Comparison of ENCODE assay signal across 8 mouse cellular contexts in genomic region chr7:141466607-141467148, GRCm38 (mm10). TPM values are rescaled to one million over a fixed set of nuclear protein-coding genes. Genes with fewer than 3 reads are reported as not detected.
DNase-seq lines count a peak whose midpoint lies in the region; ATAC-seq and TF ChIP-seq lines count a peak whose summit lies in the region.

No protein-coding gene starts in this region.

- H3K9ac ChIP-seq in limb, embryonic 14.5 days (ENCODE audit: low read depth, low read length, severe bottlenecking), result peak overlapping the region; percentile 70
- peak overlapping the region; percentile 86; the same call in 1 of the 2 replicates for H3K9ac ChIP-seq in stomach, postnatal 0 days (ENCODE audit: low read length)

- H3K27ac ChIP-seq in limb, embryonic 14.5 days (replicated peaks; ENCODE audit: low read depth, low read length), result 0 out of 2 replicates have a peak overlapping the region, but pooled peaks have one; percentile 72
- H3K27ac ChIP-seq in stomach, postnatal 0 days (replicated peaks), result peak overlapping the region; percentile 94

- peaks cover 94% of the 10 kb centered on the region for H3K4me1 ChIP-seq in megakaryocyte, embryonic 14.5 days
- peaks cover 47% of the 10 kb centered on the region for H3K4me1 ChIP-seq in limb, embryonic 14.5 days (ENCODE audit: control insufficient read depth, insufficient read depth, low read length)
- H3K4me1 ChIP-seq in stomach, postnatal 0 days (replicated peaks; ENCODE audit: control insufficient read depth, insufficient read depth), result peaks cover 19% of the 10 kb centered on the region

- DNase-seq in adrenal gland, adult 8-10 months, result peak; percentile 38
- DNase-seq in adrenal gland, postnatal 36 days, result no peak
- DNase-seq in limb, embryonic 14.5 days (ENCODE audit: low spot score), result no peak
- DNase-seq in stomach, postnatal 0 days (ENCODE audit: low spot score), result no peak
- DNase-seq in frontal cortex, postnatal 25 days (ENCODE audit: low spot score in 2 of 2), result no peak

- peak overlapping the region; percentile 84 for H3K4me2 ChIP-seq in limb, embryonic 14.5 days (replicated peaks; ENCODE audit: low read depth, low read length, severe bottlenecking)
- peak overlapping the region; percentile 82 for H3K4me2 ChIP-seq in stomach, postnatal 0 days (replicated peaks; ENCODE audit: low read depth)

- ATAC-seq in megakaryocyte, adult 5-6 weeks (ENCODE audit: poor library complexity, severe bottlenecking), result no peak
- ATAC-seq in limb, embryonic 14.5 days (ENCODE audit: low FRiP score, low read depth), result no peak
- no peak for ATAC-seq in stomach, postnatal 0 days (ENCODE audit: low FRiP score, low TSS enrichment)
- no peak for ATAC-seq in megakaryocyte-erythroid progenitor cell, adult 5-6 weeks (replicated peaks; ENCODE audit: low FRiP score, low TSS enrichment, poor library complexity, severe bottlenecking)

- TF ChIP-seq EP300 in stomach, postnatal 0 days (optimal IDR thresholded peaks at IDR 0.05), result no peak

- WGBS in limb, embryonic 14.5 days, result 57% methylated on average over 10 of the region's 10 CpGs
- 57% methylated on average over 10 of the region's 10 CpGs for WGBS in stomach, postnatal 0 days

- no peak for TF ChIP-seq CTCF in stomach, postnatal 0 days (IDR thresholded peaks at IDR 0.05; ENCODE audit: low read depth)

- no peak for TF ChIP-seq POLR2A in limb, embryonic 14.5 days (IDR thresholded peaks at IDR 0.05; ENCODE audit: borderline replicate concordance, extremely low read depth, insufficient read depth, insufficient read length)

- peaks cover 12% of the 10 kb centered on the region for H3K27me3 ChIP-seq in megakaryocyte, embryonic 14.5 days (replicated peaks)
- peaks cover 35% of the 10 kb centered on the region for H3K27me3 ChIP-seq in limb, embryonic 14.5 days (ENCODE audit: control insufficient read depth, insufficient read depth, low read length)
- H3K27me3 ChIP-seq in stomach, postnatal 0 days (ENCODE audit: control insufficient read depth, insufficient read depth, low read length), result 0 out of 2 replicates have a peak, but pooled peaks cover 2% of the 10 kb centered on the region

- H3K36me3 ChIP-seq in megakaryocyte, embryonic 14.5 days (replicated peaks; ENCODE audit: low read length), result peaks cover 45% of the 10 kb centered on the region
- peaks cover 26% of the 10 kb centered on the region for H3K36me3 ChIP-seq in limb, embryonic 14.5 days (ENCODE audit: control insufficient read depth, insufficient read depth, low read length)
- H3K36me3 ChIP-seq in stomach, postnatal 0 days (ENCODE audit: control insufficient read depth, insufficient read depth, low read length), result peaks cover 14% of the 10 kb centered on the region

- no peaks in the 10 kb centered on the region for H3K9me3 ChIP-seq in megakaryocyte, embryonic 14.5 days
- no peaks in the 10 kb centered on the region for H3K9me3 ChIP-seq in limb, embryonic 14.5 days (ENCODE audit: control insufficient read depth, low read length)
- no peaks in the 10 kb centered on the region for H3K9me3 ChIP-seq in stomach, postnatal 0 days (ENCODE audit: control insufficient read depth, low read length)

- peak overlapping the region; percentile 99 for H3K4me3 ChIP-seq in megakaryocyte, embryonic 14.5 days (replicated peaks)
- peak overlapping the region; percentile 65 for H3K4me3 ChIP-seq in limb, embryonic 14.5 days (replicated peaks; ENCODE audit: low read length)
- peak overlapping the region; percentile 72 for H3K4me3 ChIP-seq in stomach, postnatal 0 days (ENCODE audit: low read depth, low read length)

RNA-seq across cellular contexts. Expression of gene Cd151, which starts 0.5 kb away (rescaled TPM):
- total RNA-seq in adrenal gland, adult 8-10 months (2022), result 100 to 1,000 TPM; 323 to 455 (median 409) TPM
- 100 to 1,000 TPM; 331 to 418 TPM for total RNA-seq in adrenal gland, postnatal 36 days (2021)
- 56.1 and 168 TPM in 2 replicates for polyA plus RNA-seq in megakaryocyte, embryonic 14.5 days (2012; ENCODE audit: insufficient read depth, low replicate concordance)
- 13.3 and 16.8 TPM in 2 replicates for total RNA-seq in megakaryocyte, adult 5-6 weeks (2015)
- total RNA-seq in megakaryocyte, adult 5-6 weeks (2017), result 21.6 and 26.4 TPM in 2 replicates
- polyA plus RNA-seq in limb, embryonic 14.5 days (2012; rRNA removed), result 100 and 125 TPM in 2 replicates
- polyA plus RNA-seq in limb, embryonic 14.5 days (2014; fragmentation: Nextera tagmentation; extraction: Ambion mirVana), result 44.2 and 44.4 TPM in 2 replicates
- polyA plus RNA-seq in stomach, postnatal 0 days (2015; fragmentation: Nextera tagmentation; extraction: Ambion mirVana), result 22.6 and 27.5 TPM in 2 replicates
- 20.2 and 24.2 TPM in 2 replicates for total RNA-seq in megakaryocyte-erythroid progenitor cell, adult 5-6 weeks (2014; fragmentation: Nextera tagmentation)
- total RNA-seq in megakaryocyte-erythroid progenitor cell, adult 5-6 weeks (2017), result 13.2 and 17.6 TPM in 2 replicates

RNA-seq across cellular contexts. Expression of gene Cracr2b, which starts 5.8 kb away (rescaled TPM):
- total RNA-seq in adrenal gland, adult 8-10 months (2022), result 10 to 100 TPM; 11.7 to 21.1 (median 18.7) TPM
- total RNA-seq in adrenal gland, postnatal 36 days (2021), result 10 to 100 TPM in 1 of 2 experiments, 1 to 10 TPM in 1; 9.5 to 13.1 TPM
- polyA plus RNA-seq in megakaryocyte, embryonic 14.5 days (2012; ENCODE audit: insufficient read depth, low replicate concordance), result 19.4 and 29.4 TPM in 2 replicates
- total RNA-seq in megakaryocyte, adult 5-6 weeks (2015), result 1.6 and 1.8 TPM in 2 replicates
- 1.5 and 2.0 TPM in 2 replicates for total RNA-seq in megakaryocyte, adult 5-6 weeks (2017)
- polyA plus RNA-seq in limb, embryonic 14.5 days (2012; rRNA removed), result 11.9 and 12.1 TPM in 2 replicates
- 8.3 and 8.8 TPM in 2 replicates for polyA plus RNA-seq in limb, embryonic 14.5 days (2014; fragmentation: Nextera tagmentation; extraction: Ambion mirVana)
- polyA plus RNA-seq in stomach, postnatal 0 days (2015; fragmentation: Nextera tagmentation; extraction: Ambion mirVana), result 20.8 and 23.5 TPM in 2 replicates
- total RNA-seq in megakaryocyte-erythroid progenitor cell, adult 5-6 weeks (2014; fragmentation: Nextera tagmentation), result not detected in 2 replicates
- total RNA-seq in megakaryocyte-erythroid progenitor cell, adult 5-6 weeks (2017), result 0.23 TPM in 1 of 2 replicates, not detected in the other

RNA-seq across cellular contexts. Expression of gene Polr2l, which starts 8.3 kb away (rescaled TPM):
- total RNA-seq in adrenal gland, adult 8-10 months (2022), result 100 to 1,000 TPM in 3 of 4 experiments, 10 to 100 TPM in 1; 99.4 to 147 (median 129) TPM
- 100 to 1,000 TPM in 1 of 2 experiments, 10 to 100 TPM in 1; 99.8 to 134 TPM for total RNA-seq in adrenal gland, postnatal 36 days (2021)
- 49.6 and 150 TPM in 2 replicates for polyA plus RNA-seq in megakaryocyte, embryonic 14.5 days (2012; ENCODE audit: insufficient read depth, low replicate concordance)
- total RNA-seq in megakaryocyte, adult 5-6 weeks (2015), result 16.6 and 24.0 TPM in 2 replicates
- total RNA-seq in megakaryocyte, adult 5-6 weeks (2017), result 17.9 and 27.6 TPM in 2 replicates
- polyA plus RNA-seq in limb, embryonic 14.5 days (2012; rRNA removed), result 27.5 and 32.1 TPM in 2 replicates
- 59.4 and 61.0 TPM in 2 replicates for polyA plus RNA-seq in limb, embryonic 14.5 days (2014; fragmentation: Nextera tagmentation; extraction: Ambion mirVana)
- polyA plus RNA-seq in stomach, postnatal 0 days (2015; fragmentation: Nextera tagmentation; extraction: Ambion mirVana), result 53.4 and 60.2 TPM in 2 replicates
- 77.2 and 78.1 TPM in 2 replicates for total RNA-seq in megakaryocyte-erythroid progenitor cell, adult 5-6 weeks (2014; fragmentation: Nextera tagmentation)
- total RNA-seq in megakaryocyte-erythroid progenitor cell, adult 5-6 weeks (2017), result 53.3 and 54.9 TPM in 2 replicates

RNA-seq across cellular contexts. Expression of gene Tspan4, which starts 8.4 kb away (rescaled TPM):
- total RNA-seq in adrenal gland, adult 8-10 months (2022), result 100 to 1,000 TPM in 2 of 4 experiments, 10 to 100 TPM in 2; 89.1 to 191 (median 124) TPM
- 10 to 100 TPM; 89.1 to 94.4 TPM for total RNA-seq in adrenal gland, postnatal 36 days (2021)
- polyA plus RNA-seq in megakaryocyte, embryonic 14.5 days (2012; ENCODE audit: insufficient read depth, low replicate concordance), result 53.2 and 54.8 TPM in 2 replicates
- total RNA-seq in megakaryocyte, adult 5-6 weeks (2015), result 1.4 and 1.5 TPM in 2 replicates
- total RNA-seq in megakaryocyte, adult 5-6 weeks (2017), result 1.9 and 3.3 TPM in 2 replicates
- 101 and 165 TPM in 2 replicates for polyA plus RNA-seq in limb, embryonic 14.5 days (2012; rRNA removed)
- 77.9 and 79.4 TPM in 2 replicates for polyA plus RNA-seq in limb, embryonic 14.5 days (2014; fragmentation: Nextera tagmentation; extraction: Ambion mirVana)
- 56.9 and 58.7 TPM in 2 replicates for polyA plus RNA-seq in stomach, postnatal 0 days (2015; fragmentation: Nextera tagmentation; extraction: Ambion mirVana)
- total RNA-seq in megakaryocyte-erythroid progenitor cell, adult 5-6 weeks (2014; fragmentation: Nextera tagmentation), result 31.6 and 38.2 TPM in 2 replicates
- total RNA-seq in megakaryocyte-erythroid progenitor cell, adult 5-6 weeks (2017), result 26.0 and 33.9 TPM in 2 replicates

RNA-seq across cellular contexts. Expression of gene Pnpla2, which starts 11.7 kb away (rescaled TPM):
- 100 to 1,000 TPM; 256 to 532 (median 452) TPM for total RNA-seq in adrenal gland, adult 8-10 months (2022)
- 100 to 1,000 TPM; 875 to 879 TPM for total RNA-seq in adrenal gland, postnatal 36 days (2021)
- polyA plus RNA-seq in megakaryocyte, embryonic 14.5 days (2012; ENCODE audit: insufficient read depth, low replicate concordance), result 230 and 314 TPM in 2 replicates
- total RNA-seq in megakaryocyte, adult 5-6 weeks (2015), result 31.2 and 34.5 TPM in 2 replicates
- total RNA-seq in megakaryocyte, adult 5-6 weeks (2017), result 9.1 and 12.3 TPM in 2 replicates
- polyA plus RNA-seq in limb, embryonic 14.5 days (2012; rRNA removed), result 14.8 and 16.4 TPM in 2 replicates
- polyA plus RNA-seq in limb, embryonic 14.5 days (2014; fragmentation: Nextera tagmentation; extraction: Ambion mirVana), result 14.5 and 14.8 TPM in 2 replicates
- polyA plus RNA-seq in stomach, postnatal 0 days (2015; fragmentation: Nextera tagmentation; extraction: Ambion mirVana), result 82.1 and 88.0 TPM in 2 replicates
- total RNA-seq in megakaryocyte-erythroid progenitor cell, adult 5-6 weeks (2014; fragmentation: Nextera tagmentation), result 29.7 and 32.6 TPM in 2 replicates
- 7.1 and 17.8 TPM in 2 replicates for total RNA-seq in megakaryocyte-erythroid progenitor cell, adult 5-6 weeks (2017)

Comparison
In these comparisons a context has a peak if more than half of its experiments do, and no peak if none do; other contexts are left out.
1. RNA of gene Cd151, which starts 0.5 kb away (total RNA-seq): 323 to 455 TPM in adrenal gland, adult 8-10 months and 331 to 418 TPM in adrenal gland, postnatal 36 days; 13.2 to 24.2 TPM in megakaryocyte-erythroid progenitor cell, adult 5-6 weeks and 13.3 to 26.4 TPM in megakaryocyte, adult 5-6 weeks; every median in the first group is over 10 times any median in the second.
2. Peak in every context shown above with its lines, with median percentiles within 50 percentile points of each other: H3K4me3 ChIP-seq.